Mouse (Mus musculus) testis, adult 2 months (tissue): ENCODE results near the gene Defb45. TPM values are rescaled to one million over a fixed set of nuclear protein-coding genes. Genes with fewer than 3 reads are reported as not detected.

Experiments
- H3K27ac ChIP-seq: fragments of 200-500 bp; 2 replicates; pipeline ENCODE4 v1.5.1; 2012; ENCODE audit warnings: low read depth, low read length; ENCODE audit not compliant: control insufficient read depth, insufficient read depth
- H3K27me3 ChIP-seq: fragments of 200-500 bp; 2 replicates; pipeline ENCODE4 v1.6.1; 2012; ENCODE audit warnings: mild to moderate bottlenecking, low read length, moderate library complexity; ENCODE audit not compliant: control insufficient read depth, insufficient read depth
- H3K36me3 ChIP-seq: fragments of 200-500 bp; 2 replicates; pipeline ENCODE4 v1.6.1; 2012; ENCODE audit warnings: mild to moderate bottlenecking, low read length; ENCODE audit not compliant: control insufficient read depth, insufficient read depth
- H3K4me1 ChIP-seq: fragments of 200-500 bp; 2 replicates; pipeline ENCODE4 v1.6.1; 2012; ENCODE audit warnings: low read length; ENCODE audit not compliant: control insufficient read depth, insufficient read depth
- H3K4me3 ChIP-seq: fragments of 200-500 bp; 2 replicates; pipeline ENCODE4 v1.5.1; 2012; ENCODE audit warnings: low read depth, mild to moderate bottlenecking, low read length, moderate library complexity, mixed read lengths; ENCODE audit not compliant: control insufficient read depth
- CTCF ChIP-seq: fragments of 200-500 bp; IDR thresholded peaks from 2 replicates; pipeline ENCODE4 v1.5.1; 2012; ENCODE audit warnings: low read depth, mild to moderate bottlenecking, inconsistent platforms, low read length, moderate library complexity; ENCODE audit not compliant: control insufficient read depth, insufficient read depth, insufficient replicate concordance
- POLR2A ChIP-seq: fragments of 200-500 bp; IDR thresholded peaks from 2 replicates; pipeline ENCODE4 v1.6.1; 2012; ENCODE audit warnings: low read depth, mild to moderate bottlenecking, inconsistent platforms, low read length, moderate library complexity; ENCODE audit not compliant: control insufficient read depth
- polyA plus RNA-seq: library from polyadenylated mRNA; depleted of rRNA; stranded (reverse); fragments of >200 nt; gene quantifications from 2 replicates; pipeline ENCODE4 v1.2.3, GENCODE M21; 2012; rRNA removed

Gene Defb45
- polyA plus RNA-seq: 16.3 and 25.5 TPM in 2 replicates

DNA sequence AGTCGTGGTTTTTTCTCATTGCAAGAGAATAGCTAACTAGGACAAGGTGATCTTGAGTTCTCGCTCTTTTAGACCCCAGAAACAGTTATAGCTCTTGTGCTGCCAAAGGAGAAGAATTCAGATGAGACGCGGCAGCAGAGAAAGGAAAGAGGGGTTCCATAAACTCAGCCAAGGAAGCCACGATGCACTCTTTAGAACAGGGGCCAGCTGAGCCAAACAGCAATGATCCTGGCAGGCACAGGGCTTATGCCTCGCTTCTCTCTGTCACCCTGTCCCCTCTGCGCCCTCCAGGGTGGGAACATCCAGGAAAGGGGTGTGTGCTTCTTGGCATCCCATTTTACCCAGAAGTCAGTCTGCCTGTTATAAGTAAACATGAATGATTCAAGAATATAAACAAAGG, at the start of gene Defb45:
Defb45 (minus strand) TSS at position 101 of the 400 bp plus-strand sequence.
- Histone ChIP-seq H3K4me1 (peaks cover 10% of the 10 kb centered on the region), H3K36me3 (no peaks in the 10 kb centered on the region), H3K27ac (peak within 1 kb of the TSS; percentile 88), H3K4me3 (no peak within 1 kb of the TSS), H3K27me3 (no peaks in the 10 kb centered on the region)
- no peak for TF ChIP-seq CTCF
- TF ChIP-seq POLR2A: no peak

DNA sequence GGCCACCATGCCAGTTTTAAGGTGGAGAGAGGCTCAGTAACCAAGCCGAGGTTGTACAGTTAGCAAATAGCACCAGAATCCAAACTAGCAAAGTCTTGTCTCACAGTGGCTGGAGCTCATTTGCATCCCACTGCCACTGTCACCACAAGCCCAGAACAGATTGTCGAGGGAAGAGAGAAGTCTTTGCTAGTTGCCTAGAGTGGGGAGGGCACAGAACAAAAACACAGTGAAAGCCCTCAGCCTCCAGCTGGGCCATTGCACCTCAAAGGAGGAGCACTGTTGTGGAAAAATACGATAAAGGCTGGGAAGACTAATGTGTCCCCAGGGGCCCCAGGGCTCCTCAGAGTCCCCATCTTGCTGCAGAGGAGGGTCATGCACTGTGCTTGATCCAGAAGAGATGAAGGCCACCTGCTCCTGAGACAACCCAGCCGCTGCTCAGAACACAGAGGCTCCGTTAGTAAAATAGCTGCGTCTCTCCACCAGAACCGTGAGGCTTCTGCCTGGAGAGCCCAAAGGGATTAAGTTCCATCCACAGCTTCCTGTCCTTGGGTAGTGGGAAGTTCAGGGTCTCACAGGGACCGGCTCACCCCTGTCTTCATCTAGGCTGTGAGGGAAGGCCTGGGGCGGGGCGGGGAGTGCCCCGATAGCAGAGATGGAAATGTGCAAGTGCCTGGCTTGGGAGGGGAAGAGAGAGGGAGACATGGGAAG, 40.4 kb upstream of the Defb45 start:
- no peaks in the 10 kb centered on the region for H3K36me3 ChIP-seq
- TF ChIP-seq CTCF (no peak), POLR2A (no peak)
- peaks cover 2% of the 10 kb centered on the region for H3K4me1 ChIP-seq

DNA sequence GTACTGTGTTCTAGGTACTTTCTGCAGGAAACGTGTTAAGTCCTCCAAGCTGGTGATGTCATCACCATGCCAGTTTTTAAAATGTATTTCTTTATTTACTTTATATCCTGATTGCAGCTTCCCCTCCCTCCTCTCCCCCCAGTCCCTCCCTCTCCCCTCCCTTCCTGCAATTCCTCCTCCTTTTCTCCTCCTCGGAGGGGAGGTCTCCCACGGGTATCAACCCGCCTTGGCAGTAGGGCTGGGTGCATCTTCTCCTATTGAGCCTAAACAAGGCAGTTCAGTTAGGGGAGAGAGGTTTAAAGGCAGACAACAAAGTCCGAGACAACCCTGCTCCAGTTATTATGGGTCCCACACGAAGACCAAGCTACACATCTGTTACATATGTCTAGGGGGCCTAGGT, 39.7 kb upstream of the Defb45 start:
- H3K4me3 ChIP-seq: no peak overlapping the region
- TF ChIP-seq CTCF: no peak
- no peak for TF ChIP-seq POLR2A
- H3K27me3 ChIP-seq: no peaks in the 10 kb centered on the region
- peak overlapping the region; percentile 51 for H3K27ac ChIP-seq
- H3K36me3 ChIP-seq: no peaks in the 10 kb centered on the region
- H3K4me1 ChIP-seq: peaks cover 5% of the 10 kb centered on the region

More for the DNA sequence above, 40.4 kb upstream of the Defb45 start:
- H3K27me3 ChIP-seq: no peaks in the 10 kb centered on the region
- H3K27ac ChIP-seq: peak overlapping the region; percentile 51
- H3K4me3 ChIP-seq: no peak overlapping the region

DNA sequence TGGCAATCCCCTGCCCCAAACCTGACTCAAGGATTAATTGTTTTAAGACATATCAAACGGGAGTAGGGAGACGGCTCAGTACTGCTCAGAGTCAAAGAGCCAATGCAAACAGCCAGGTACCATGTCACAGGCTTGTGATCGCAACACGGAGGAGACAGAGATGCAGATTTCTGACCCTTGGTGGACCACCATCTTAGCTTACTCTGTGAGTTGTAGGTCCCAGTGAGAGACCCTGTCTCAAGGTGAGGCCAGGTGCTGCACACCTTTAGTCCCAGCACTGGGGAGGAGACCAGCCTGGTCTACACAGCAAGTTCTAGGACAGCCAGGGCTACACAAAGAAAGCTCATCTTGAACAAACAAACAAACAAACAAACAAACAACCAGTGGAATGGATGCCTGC, 38.2 kb upstream of the Defb45 start:
- Histone ChIP-seq H3K4me3 (no peak overlapping the region), H3K27ac (no peak overlapping the region), H3K4me1 (peaks cover 15% of the 10 kb centered on the region), H3K36me3 (no peaks in the 10 kb centered on the region), H3K27me3 (no peaks in the 10 kb centered on the region)
- TF ChIP-seq POLR2A: no peak
- TF ChIP-seq CTCF: no peak

DNA sequence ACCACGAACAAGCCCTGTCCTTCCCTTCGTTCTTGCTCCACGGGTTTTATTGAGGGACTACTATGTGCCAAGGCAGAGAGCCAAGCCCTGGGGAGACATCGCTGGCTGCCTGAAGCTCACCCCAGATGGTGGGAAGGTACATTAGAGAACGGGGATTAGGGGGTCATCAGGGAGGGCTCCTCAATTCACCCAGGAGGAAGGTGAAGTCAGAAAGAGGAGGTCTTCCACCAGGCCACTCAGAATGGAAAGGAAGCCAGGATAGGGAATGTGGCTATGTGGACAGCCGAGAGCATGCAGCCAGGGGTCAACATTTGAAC, 37.8 kb upstream of the Defb45 start:
- TF ChIP-seq CTCF (no peak), POLR2A (no peak)
- Histone ChIP-seq H3K4me3 (no peak overlapping the region), H3K27me3 (no peaks in the 10 kb centered on the region), H3K36me3 (no peaks in the 10 kb centered on the region), H3K27ac (peak overlapping the region; percentile 15; the same call in 1 of the 2 replicates), H3K4me1 (peaks cover 15% of the 10 kb centered on the region)

DNA sequence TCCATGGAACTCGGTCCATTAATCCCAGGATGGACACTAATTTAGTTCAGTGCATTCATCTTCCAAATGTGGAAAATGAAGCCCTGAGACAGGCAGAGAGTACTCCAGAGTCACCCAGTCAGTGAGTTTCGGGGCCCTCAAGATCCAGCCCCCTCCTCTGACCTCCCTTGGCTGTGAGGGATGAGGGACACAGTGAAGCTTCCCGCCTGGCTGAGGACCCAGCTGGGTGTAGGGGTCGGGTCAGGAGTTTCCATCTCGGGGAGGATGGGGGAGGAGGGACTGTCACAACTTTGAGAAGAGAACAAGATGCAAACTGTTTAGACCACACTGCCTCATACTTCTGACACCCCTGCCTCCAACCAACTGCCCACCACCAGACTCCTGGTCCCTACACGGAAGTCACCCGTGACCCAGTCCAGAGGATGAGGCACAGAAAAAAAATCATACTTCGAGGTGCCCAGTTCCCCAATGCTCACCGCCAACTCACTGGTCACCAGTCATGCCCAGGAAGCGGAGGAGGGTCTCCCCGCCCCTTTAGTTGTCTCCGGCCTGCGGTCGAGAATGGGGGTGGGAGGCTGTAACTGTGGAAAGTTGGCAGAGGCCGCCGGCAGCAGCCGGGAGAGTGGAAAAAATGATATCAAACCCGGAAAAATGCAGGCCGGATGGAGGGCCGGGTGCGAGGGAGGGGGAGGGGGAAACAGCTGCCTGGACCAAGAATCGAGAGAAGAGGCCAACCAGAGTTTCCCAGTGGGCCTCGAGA, 37.2 kb upstream of the Defb45 start:
- Histone ChIP-seq H3K4me1 (peaks cover 15% of the 10 kb centered on the region), H3K27me3 (no peaks in the 10 kb centered on the region), H3K36me3 (no peaks in the 10 kb centered on the region), H3K27ac (peak overlapping the region; percentile 36; the same call in 1 of the 2 replicates), H3K4me3 (no peak overlapping the region)
- TF ChIP-seq CTCF: no peak
- TF ChIP-seq POLR2A: no peak

DNA sequence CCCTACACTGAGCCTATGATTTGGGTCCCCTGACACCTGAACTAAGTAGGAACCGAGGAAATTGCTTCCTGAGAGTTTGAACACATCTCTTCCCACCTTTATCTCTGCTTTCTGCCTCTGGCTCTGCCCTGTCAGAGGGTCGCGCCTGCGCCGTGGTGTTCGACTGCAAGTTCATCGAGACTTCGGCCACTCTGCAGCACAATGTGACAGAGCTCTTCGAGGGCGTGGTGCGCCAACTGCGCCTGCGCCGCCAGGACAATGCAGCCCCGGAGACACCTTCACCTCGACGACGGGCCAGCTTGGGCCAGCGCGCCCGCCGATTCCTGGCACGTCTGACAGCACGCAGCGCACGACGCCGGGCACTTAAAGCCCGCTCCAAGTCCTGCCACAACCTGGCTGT, 35.1 kb upstream of the Defb45 start:
- H3K4me3 ChIP-seq: peak overlapping the region; percentile 22
- TF ChIP-seq CTCF: no peak
- no peak for TF ChIP-seq POLR2A

DNA sequence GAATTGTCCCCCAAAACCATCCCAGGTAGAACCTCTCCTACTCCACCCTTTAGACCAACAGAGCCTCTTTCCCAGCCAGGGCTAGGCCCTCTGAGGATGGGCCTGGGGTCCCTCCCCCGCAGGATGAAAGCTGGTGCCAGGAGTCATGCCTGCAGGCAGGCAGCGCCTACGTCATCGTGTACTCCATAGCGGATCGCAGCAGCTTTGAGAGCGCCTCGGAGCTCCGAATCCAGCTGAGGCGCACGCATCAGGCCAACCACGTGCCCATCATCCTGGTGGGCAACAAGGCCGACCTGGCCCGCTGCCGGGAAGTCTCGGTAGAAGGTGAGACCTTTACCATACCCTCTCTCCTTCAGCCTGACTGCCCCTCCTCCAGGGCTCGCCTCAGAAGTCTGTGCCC, 34.1 kb upstream of the Defb45 start:
- Histone ChIP-seq H3K27ac (no peak overlapping the region), H3K4me3 (no peak overlapping the region; the same call in 1 of the 2 replicates), H3K27me3 (no peaks in the 10 kb centered on the region), H3K36me3 (no peaks in the 10 kb centered on the region), H3K4me1 (peaks cover 15% of the 10 kb centered on the region)
- no peak for TF ChIP-seq CTCF
- TF ChIP-seq POLR2A: no peak

More for the DNA sequence above, 35.1 kb upstream of the Defb45 start:
- Histone ChIP-seq H3K36me3 (no peaks in the 10 kb centered on the region), H3K27me3 (no peaks in the 10 kb centered on the region), H3K27ac (no peak overlapping the region), H3K4me1 (peaks cover 15% of the 10 kb centered on the region)
